Mouse (Mus musculus): Measurements from ENCODE around the gene Tmf1.

DNA sequence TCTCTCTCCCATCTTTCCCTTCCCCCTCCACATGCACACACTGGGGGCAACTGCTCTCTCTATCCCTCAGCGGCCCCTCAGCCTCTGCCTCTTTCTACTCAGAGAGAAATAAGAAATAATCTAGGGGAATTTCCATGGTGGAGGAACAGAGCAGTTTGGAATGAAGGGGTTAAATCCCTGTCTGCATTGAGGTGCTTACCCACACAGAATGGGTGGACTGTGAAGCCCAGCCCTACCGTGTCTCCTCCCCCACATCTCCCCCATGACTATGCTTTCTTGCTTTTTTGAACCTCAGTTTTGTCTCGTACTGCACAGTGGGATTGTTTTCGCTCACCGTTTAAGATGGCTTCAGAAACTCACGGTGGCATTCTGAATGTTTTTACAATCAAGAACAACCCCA lies 43.4 kb upstream of the Tmf1 start:
- no peak for TF ChIP-seq EP300 (IDR thresholded peaks at IDR 0.05; ENCODE audit: low read depth)
- no peak for TF ChIP-seq CTCF (IDR thresholded peaks at IDR 0.05; ENCODE audit: low read depth)
